Mouse (Mus musculus): ENCODE measurements at regions not wholly inside any gene's neighbourhood (a gene's known extent, or its start where the extent isn't known, plus 50 kb on each side); places are given as distances from the start of the nearest gene placed in this dataset.
A peak's percentile ranks its signal among the peaks of the same experiment; 100 is the strongest.

DNA sequence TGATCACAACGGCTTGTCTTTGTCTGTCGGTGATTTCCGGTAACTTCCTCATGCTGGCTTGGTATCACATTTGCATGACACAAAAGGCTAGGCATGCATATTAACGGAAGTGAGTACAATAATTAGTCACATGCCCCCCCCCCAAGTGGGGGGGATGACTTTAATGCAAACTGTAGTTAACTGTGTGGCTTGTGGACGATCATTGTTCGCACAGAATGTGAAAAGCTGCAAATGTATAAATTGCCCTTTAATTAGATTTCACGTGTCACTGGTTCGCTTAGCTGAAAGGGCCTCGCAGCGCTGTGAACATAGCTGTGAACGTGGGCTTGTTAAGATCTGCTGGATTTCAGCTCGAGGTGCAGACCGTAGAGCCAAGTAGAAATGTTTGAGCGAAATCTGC lies 86.8 kb downstream of the Sox1 start:
- no peak for TF ChIP-seq POLR2A (IDR thresholded peaks at IDR 0.05; ENCODE audit: borderline replicate concordance, insufficient read depth, low read length)
- TF ChIP-seq CTCF (IDR thresholded peaks at IDR 0.05; ENCODE audit: borderline replicate concordance, insufficient read depth, low read depth, low read length) = no peak
- H3K4me3 ChIP-seq (replicated peaks; ENCODE audit: insufficient read depth, low read depth, low read length) = no peak overlapping the region
- DNase-seq = no peak
- H3K27ac ChIP-seq (ENCODE audit: insufficient read depth, low read length) = no peak overlapping the region
- WGBS = 47% methylated on average over 14 of the region's 14 CpGs
- H3K27me3 ChIP-seq (ENCODE audit: control insufficient read depth, insufficient read depth, low read length) = no peaks in the 10 kb centered on the region; the same call in 1 of the 2 replicates
- H3K4me1 ChIP-seq (ENCODE audit: control insufficient read depth, insufficient read depth, low read length) = peaks cover 9% of the 10 kb centered on the region

DNA sequence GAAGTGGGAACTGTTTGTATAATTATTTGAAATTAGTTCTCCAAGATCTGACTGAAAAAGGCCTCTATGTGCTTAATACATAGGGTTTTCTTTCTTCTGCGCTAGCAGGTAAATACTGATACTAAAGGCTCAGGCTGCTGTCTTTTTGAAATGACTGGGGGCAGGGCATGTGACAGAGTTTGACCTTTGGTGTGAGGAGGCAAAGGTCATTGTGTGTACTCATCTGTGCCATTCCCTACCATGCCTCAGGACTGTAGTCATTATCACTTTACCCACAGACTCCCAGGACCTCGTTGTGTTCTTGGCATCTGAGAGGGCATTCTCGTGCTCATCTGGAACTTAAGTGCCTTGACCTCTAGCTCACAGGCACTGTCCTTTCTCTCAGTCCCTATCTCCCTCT lies 88.5 kb downstream of the Sox1 start:
- H3K4me1 ChIP-seq (ENCODE audit: control insufficient read depth, insufficient read depth, low read length) = peaks cover 9% of the 10 kb centered on the region
- no peaks in the 10 kb centered on the region for H3K27me3 ChIP-seq (ENCODE audit: control insufficient read depth, insufficient read depth, low read length)
- H3K27ac ChIP-seq (ENCODE audit: insufficient read depth, low read length) = no peak overlapping the region
- H3K4me3 ChIP-seq (replicated peaks; ENCODE audit: insufficient read depth, low read depth, low read length) = no peak overlapping the region
- no peak for DNase-seq
- TF ChIP-seq CTCF (IDR thresholded peaks at IDR 0.05; ENCODE audit: borderline replicate concordance, insufficient read depth, low read depth, low read length) = no peak
- no peak for TF ChIP-seq POLR2A (IDR thresholded peaks at IDR 0.05; ENCODE audit: borderline replicate concordance, insufficient read depth, low read length)
- 84% methylated on average over 3 of the region's 3 CpGs for WGBS

DNA sequence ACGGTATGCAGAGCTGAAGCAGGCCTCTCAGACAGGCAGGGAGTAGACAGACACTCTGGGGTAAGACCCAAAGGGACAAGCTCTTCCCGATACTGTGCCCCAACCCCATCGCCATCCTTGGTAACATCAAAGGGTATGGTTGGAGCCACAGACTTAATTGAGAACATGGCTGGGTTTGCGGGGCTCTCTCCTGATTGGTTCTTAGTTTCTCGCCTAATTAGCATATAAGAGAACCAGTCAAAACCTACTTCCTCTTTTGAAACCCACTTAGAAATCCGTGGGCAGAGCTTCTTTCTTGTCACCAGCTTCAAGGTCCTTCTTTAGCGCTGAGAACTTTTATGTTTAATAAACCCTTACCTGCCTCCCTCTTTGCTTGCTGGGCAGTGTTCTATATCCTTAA lies 87.5 kb upstream of the Spaca7 start:
- no peaks in the 10 kb centered on the region for H3K27me3 ChIP-seq (ENCODE audit: control insufficient read depth, insufficient read depth, low read length)
- no peak for TF ChIP-seq POLR2A (IDR thresholded peaks at IDR 0.05; ENCODE audit: borderline replicate concordance, insufficient read depth, low read length)
- no peak for TF ChIP-seq CTCF (IDR thresholded peaks at IDR 0.05; ENCODE audit: borderline replicate concordance, insufficient read depth, low read depth, low read length)
- DNase-seq = no peak
- no peak overlapping the region for H3K4me3 ChIP-seq (replicated peaks; ENCODE audit: insufficient read depth, low read depth, low read length)
- peaks cover 9% of the 10 kb centered on the region for H3K4me1 ChIP-seq (ENCODE audit: control insufficient read depth, insufficient read depth, low read length)
- H3K27ac ChIP-seq (ENCODE audit: insufficient read depth, low read length) = no peak overlapping the region
- WGBS = 92% methylated on average over 7 of the region's 7 CpGs

DNA sequence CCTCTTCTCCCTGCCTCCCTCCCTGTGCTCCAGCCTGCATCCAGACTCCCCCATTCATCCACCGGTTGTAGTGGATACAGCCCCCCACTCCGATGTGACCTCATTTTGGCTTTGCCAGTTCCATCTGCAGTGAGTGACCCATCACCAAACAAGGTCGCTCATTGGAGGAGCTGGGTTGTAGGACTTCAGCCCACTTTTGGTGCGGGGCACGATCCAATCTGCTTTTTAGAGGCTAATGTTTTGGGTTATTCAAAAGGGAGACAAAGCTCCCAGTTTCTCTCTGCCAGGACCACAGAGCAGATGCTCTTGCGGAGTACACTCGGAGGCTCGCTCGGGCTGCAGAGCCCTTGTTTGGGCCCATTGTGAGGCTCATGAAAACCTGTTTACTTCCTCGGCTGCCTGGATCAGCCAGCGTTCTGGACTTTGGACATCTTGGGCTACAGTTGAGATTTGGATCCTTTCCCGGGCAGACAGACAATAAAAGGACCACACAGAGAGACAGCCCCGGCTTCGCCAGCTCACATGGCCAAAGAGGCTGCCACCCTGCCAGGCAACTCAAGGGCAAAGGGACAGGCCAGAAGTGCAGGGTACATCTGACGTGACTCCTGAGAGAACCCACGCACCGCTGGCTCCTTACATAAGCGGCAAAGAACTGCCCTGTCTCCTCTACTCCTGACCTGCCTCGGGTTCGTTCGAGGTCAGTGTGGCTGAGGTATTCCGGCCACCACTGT lies 86.3 kb upstream of the Spaca7 start:
- peak; percentile 57 to 71 for DNase-seq
- Histone ChIP-seq H3K4me1 (ENCODE audit: control insufficient read depth, insufficient read depth, low read length) (peaks cover 9% of the 10 kb centered on the region), H3K27me3 (ENCODE audit: control insufficient read depth, insufficient read depth, low read length) (no peaks in the 10 kb centered on the region), H3K27ac (ENCODE audit: insufficient read depth, low read length) (no peak overlapping the region), H3K4me3 (replicated peaks; ENCODE audit: insufficient read depth, low read depth, low read length) (no peak overlapping the region)
- 8% methylated on average over 22 of the region's 22 CpGs for WGBS
- TF ChIP-seq POLR2A (IDR thresholded peaks at IDR 0.05; ENCODE audit: borderline replicate concordance, insufficient read depth, low read length) = no peak

DNA sequence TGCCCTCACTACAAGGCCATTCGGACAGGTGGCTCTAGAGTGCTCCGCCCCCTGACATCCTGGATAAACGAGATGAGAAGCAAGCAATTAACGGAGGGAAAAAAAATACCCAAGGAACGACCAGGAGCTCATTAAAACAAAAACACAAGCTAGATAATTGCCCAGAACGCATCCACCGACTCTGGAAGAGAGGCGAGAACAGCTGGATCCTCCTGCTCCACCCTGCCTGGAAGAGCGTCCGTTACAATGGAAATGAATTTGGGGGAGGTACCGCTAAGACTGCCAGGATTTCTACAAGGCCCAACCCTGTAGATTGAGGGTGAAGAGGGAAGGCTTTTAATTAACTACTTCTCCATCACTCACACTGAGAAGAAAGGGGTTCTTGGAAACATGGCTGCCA lies 85.6 kb upstream of the Spaca7 start:
- no peak for DNase-seq
- WGBS = 46% methylated on average over 11 of the region's 11 CpGs

DNA sequence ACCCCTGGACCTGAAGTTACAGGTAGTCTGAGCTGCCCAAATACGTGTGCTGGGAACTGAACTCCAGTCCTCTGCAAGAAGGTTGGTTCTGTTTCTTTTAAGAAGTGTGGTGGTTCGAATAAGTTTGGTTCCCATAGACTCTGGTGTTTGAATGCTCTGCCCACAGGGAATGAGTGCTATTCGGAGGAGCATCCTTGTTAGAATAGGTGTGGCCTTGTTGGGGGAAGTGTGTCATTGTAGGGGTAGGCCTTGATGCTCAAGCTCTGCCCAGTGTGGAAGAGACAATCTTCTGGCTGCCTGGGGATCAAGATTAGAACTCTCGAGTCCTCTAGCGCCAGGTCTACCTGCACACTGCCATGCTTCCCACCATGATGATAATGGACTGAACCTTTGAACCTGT lies 83.6 kb upstream of the Spaca7 start:
- Histone ChIP-seq H3K4me1 (ENCODE audit: control insufficient read depth, insufficient read depth, low read length) (peaks cover 9% of the 10 kb centered on the region), H3K27me3 (ENCODE audit: control insufficient read depth, insufficient read depth, low read length) (no peaks in the 10 kb centered on the region), H3K27ac (ENCODE audit: insufficient read depth, low read length) (no peak overlapping the region), H3K4me3 (replicated peaks; ENCODE audit: insufficient read depth, low read depth, low read length) (no peak overlapping the region)
- DNase-seq = no peak
- over 99% methylated on average over 5 of the region's 5 CpGs for WGBS
- no peak for TF ChIP-seq POLR2A (IDR thresholded peaks at IDR 0.05; ENCODE audit: borderline replicate concordance, insufficient read depth, low read length)

More for the DNA sequence above, 85.6 kb upstream of the Spaca7 start:
- no peak overlapping the region for H3K4me3 ChIP-seq (replicated peaks; ENCODE audit: insufficient read depth, low read depth, low read length)
- peaks cover 9% of the 10 kb centered on the region for H3K4me1 ChIP-seq (ENCODE audit: control insufficient read depth, insufficient read depth, low read length)
- no peaks in the 10 kb centered on the region for H3K27me3 ChIP-seq (ENCODE audit: control insufficient read depth, insufficient read depth, low read length)
- TF ChIP-seq POLR2A (IDR thresholded peaks at IDR 0.05; ENCODE audit: borderline replicate concordance, insufficient read depth, low read length) = no peak
- TF ChIP-seq CTCF (IDR thresholded peaks at IDR 0.05; ENCODE audit: borderline replicate concordance, insufficient read depth, low read depth, low read length) = no peak
- no peak overlapping the region for H3K27ac ChIP-seq (ENCODE audit: insufficient read depth, low read length)

DNA sequence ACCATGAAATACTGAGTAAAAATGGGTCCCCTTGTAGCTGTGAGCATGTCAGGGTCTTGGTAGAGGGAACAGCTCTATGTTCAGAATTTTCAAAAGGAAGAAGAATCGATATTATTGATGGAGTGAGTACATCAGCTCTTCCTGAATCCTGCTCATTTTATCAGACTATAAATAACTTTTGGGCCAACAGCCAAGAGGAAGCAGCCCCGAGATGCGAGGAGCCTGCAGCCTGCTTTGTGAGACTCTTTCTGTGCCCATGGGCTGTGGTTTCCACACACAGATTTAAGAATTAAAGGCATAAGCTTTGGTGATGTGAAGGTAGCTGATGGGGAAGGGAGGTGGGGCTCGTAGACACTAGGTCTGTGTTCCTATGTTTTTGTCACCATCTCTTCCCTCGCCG lies 81.4 kb upstream of the Spaca7 start:
- WGBS = 54% methylated on average over 6 of the region's 6 CpGs
- TF ChIP-seq POLR2A (IDR thresholded peaks at IDR 0.05; ENCODE audit: borderline replicate concordance, insufficient read depth, low read length) (no peak), CTCF (IDR thresholded peaks at IDR 0.05; ENCODE audit: borderline replicate concordance, insufficient read depth, low read depth, low read length) (no peak)

DNA sequence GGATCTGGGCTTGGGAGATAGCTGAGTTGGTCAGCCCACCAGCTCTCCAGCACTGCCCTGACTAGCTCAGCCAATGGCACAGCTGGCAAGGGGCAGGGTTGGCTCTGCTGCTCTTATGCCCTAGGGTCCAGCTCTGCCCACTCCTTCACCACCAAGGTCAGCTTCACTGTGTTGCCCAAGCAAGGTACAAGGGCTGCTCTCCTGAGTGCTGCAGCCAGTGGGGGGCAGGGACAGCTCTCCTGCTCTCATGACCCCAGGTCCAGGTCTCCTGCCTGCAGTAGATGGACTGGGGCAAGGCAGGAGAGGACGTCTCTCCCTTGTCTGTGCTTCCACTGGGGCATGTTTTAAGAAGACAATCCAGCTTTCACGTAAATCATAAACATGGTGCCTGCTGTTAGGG lies 80.4 kb upstream of the Spaca7 start:
- H3K27me3 ChIP-seq (ENCODE audit: control insufficient read depth, insufficient read depth, low read length) = no peaks in the 10 kb centered on the region
- H3K27ac ChIP-seq (ENCODE audit: insufficient read depth, low read length) = no peak overlapping the region
- WGBS = 78% methylated on average over 2 of the region's 2 CpGs
- H3K4me3 ChIP-seq (replicated peaks; ENCODE audit: insufficient read depth, low read depth, low read length) = no peak overlapping the region
- H3K4me1 ChIP-seq (ENCODE audit: control insufficient read depth, insufficient read depth, low read length) = peaks cover 3% of the 10 kb centered on the region; the same call in 1 of the 2 replicates
- no peak for TF ChIP-seq POLR2A (IDR thresholded peaks at IDR 0.05; ENCODE audit: borderline replicate concordance, insufficient read depth, low read length)
- TF ChIP-seq CTCF (IDR thresholded peaks at IDR 0.05; ENCODE audit: borderline replicate concordance, insufficient read depth, low read depth, low read length) = no peak
- no peak for DNase-seq

More for the DNA sequence above, 81.4 kb upstream of the Spaca7 start:
- Histone ChIP-seq H3K4me1 (ENCODE audit: control insufficient read depth, insufficient read depth, low read length) (peaks cover 6% of the 10 kb centered on the region; the same call in 1 of the 2 replicates), H3K27me3 (ENCODE audit: control insufficient read depth, insufficient read depth, low read length) (no peaks in the 10 kb centered on the region), H3K27ac (ENCODE audit: insufficient read depth, low read length) (no peak overlapping the region), H3K4me3 (replicated peaks; ENCODE audit: insufficient read depth, low read depth, low read length) (no peak overlapping the region)
- no peak for DNase-seq

All from cerebellum, adult 2 months (tissue).